Mouse (Mus musculus): ENCODE results near the gene Sbf2. TPM values are rescaled to one million over a fixed set of nuclear protein-coding genes. Genes with fewer than 3 reads are reported as not detected.
A peak's percentile ranks its signal among the peaks of the same experiment; 100 is the strongest.

Sbf2 gene
- polyA plus RNA-seq, 1 experiment from 2014 or later, result 39.1 TPM

- no peak overlapping the region for H3K4me3 ChIP-seq
- no peak overlapping the region for H3K27ac ChIP-seq
- no peak for ATAC-seq (ENCODE audit: borderline replicate concordance, extremely low read depth, low FRiP score, low TSS enrichment)
- no peak overlapping the region for H3K9ac ChIP-seq
- H3K36me3 ChIP-seq, result peaks cover 72% of the 10 kb centered on the region
- H3K4me2 ChIP-seq, result no peak overlapping the region
- no peaks in the 10 kb centered on the region for H3K9me3 ChIP-seq
- 88% methylated on average over 5 of the region's 5 CpGs for WGBS
- H3K27me3 ChIP-seq, result no peaks in the 10 kb centered on the region
- no peaks in the 10 kb centered on the region for H3K4me1 ChIP-seq
Measured at GRCm38 (mm10) chr7:110277734-110278245, 336.9 kb downstream of the Sbf2 start.

GRCm38 (mm10) chr7:110272434-110272833, 342.3 kb downstream of the Sbf2 start:
- H3K9ac ChIP-seq, result no peak overlapping the region
- H3K27ac ChIP-seq, result no peak overlapping the region
- no peaks in the 10 kb centered on the region for H3K27me3 ChIP-seq
- no peak for ATAC-seq (ENCODE audit: borderline replicate concordance, extremely low read depth, low FRiP score, low TSS enrichment)
- H3K4me2 ChIP-seq, result no peak overlapping the region
- peaks cover 40% of the 10 kb centered on the region for H3K36me3 ChIP-seq
- no peak overlapping the region for H3K4me3 ChIP-seq
- no peaks in the 10 kb centered on the region for H3K9me3 ChIP-seq
- no peaks in the 10 kb centered on the region for H3K4me1 ChIP-seq
- 72% methylated on average over 4 of the region's 4 CpGs for WGBS

DNA sequence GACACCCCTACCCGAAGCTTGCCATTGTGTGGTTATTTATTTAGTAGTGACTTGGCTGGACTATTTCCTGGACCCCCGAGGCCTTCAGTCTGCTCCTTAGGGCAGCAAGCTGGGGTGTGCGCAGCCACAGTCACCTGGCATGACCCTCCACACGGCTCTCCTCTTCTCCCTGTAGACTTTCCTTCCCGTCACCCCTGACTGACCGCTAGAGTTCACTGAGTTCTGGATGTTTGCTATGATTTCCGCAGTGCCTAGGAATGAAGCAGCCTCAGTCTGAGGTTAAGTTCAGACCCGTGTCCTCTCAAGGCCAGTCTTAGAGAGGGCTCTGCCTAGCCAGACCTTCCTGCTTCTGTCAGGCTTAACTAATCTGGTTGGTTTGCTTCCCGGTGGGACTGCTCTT, 342.9 kb downstream of the Sbf2 start:
- no peaks in the 10 kb centered on the region for H3K9me3 ChIP-seq
- H3K4me2 ChIP-seq, result no peak overlapping the region
- ATAC-seq (ENCODE audit: borderline replicate concordance, extremely low read depth, low FRiP score, low TSS enrichment), result no peak
- H3K9ac ChIP-seq, result no peak overlapping the region
- H3K27ac ChIP-seq, result 0 out of 2 replicates have a peak overlapping the region, but pooled peaks have one; percentile 26
- H3K36me3 ChIP-seq, result peaks cover 37% of the 10 kb centered on the region
- H3K4me3 ChIP-seq, result no peak overlapping the region
- no peaks in the 10 kb centered on the region for H3K4me1 ChIP-seq
- H3K27me3 ChIP-seq, result no peaks in the 10 kb centered on the region
- WGBS, result 47% methylated on average over 9 of the region's 9 CpGs

DNA sequence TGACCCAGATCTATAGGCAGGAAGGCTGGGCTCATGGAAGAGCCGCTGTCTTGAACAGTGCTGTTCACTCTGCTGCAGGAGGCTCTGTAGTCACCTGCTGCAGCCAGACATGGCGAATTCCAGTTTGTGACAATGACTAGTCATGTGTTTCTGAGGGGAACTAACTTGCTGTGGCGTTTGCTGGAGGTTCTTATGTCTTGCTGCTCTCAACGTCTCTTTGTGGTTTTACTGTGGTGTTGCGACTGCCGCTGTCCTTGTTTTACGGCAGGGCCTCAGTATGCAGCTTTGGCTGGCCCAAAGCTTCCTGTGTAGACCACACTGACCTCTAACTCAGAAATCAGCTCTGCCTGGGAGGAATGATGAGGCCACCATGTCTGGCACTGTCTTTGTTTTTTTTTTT, 344.3 kb downstream of the Sbf2 start:
- Histone ChIP-seq H3K4me2 (no peak overlapping the region), H3K27me3 (no peaks in the 10 kb centered on the region), H3K4me3 (no peak overlapping the region), H3K9me3 (no peaks in the 10 kb centered on the region), H3K4me1 (no peaks in the 10 kb centered on the region), H3K36me3 (peaks cover 25% of the 10 kb centered on the region), H3K9ac (no peak overlapping the region), H3K27ac (no peak overlapping the region)
- ATAC-seq (ENCODE audit: borderline replicate concordance, extremely low read depth, low FRiP score, low TSS enrichment), result no peak
- 89% methylated on average over 7 of the region's 7 CpGs for WGBS

- no peak overlapping the region for H3K9ac ChIP-seq
Measured at GRCm38 (mm10) chr7:110269777-110270176, 344.9 kb downstream of the Sbf2 start.

DNA sequence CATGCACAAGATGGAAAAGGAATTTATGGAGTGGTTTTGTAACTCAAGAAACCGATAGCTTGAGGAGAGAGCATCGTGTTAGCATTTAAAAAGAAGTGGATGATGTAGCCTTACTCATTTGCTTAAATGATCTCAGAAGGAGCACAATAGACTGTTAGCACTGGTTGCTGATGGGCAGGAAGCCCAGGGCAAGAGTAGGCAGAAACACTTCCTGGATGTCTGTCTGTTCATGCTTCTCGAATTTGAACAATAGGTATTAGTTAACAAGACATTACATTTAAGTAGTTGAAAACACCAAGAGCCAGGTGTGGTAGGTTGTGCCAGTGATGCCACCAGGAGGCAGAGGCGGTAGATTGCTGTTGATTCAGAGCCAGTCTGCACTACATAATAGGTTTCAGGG, 346.2 kb downstream of the Sbf2 start:
- Histone ChIP-seq H3K4me3 (no peak overlapping the region), H3K27me3 (no peaks in the 10 kb centered on the region)
- 71% methylated on average over 4 of the region's 4 CpGs for WGBS

More at GRCm38 (mm10) chr7:110269777-110270176, 344.9 kb downstream of the Sbf2 start:
- no peak for ATAC-seq (ENCODE audit: borderline replicate concordance, extremely low read depth, low FRiP score, low TSS enrichment)
- H3K4me2 ChIP-seq, result no peak overlapping the region
- H3K27ac ChIP-seq, result no peak overlapping the region
- H3K9me3 ChIP-seq, result no peaks in the 10 kb centered on the region
- no peaks in the 10 kb centered on the region for H3K4me1 ChIP-seq
- no peak overlapping the region for H3K4me3 ChIP-seq
- no peaks in the 10 kb centered on the region for H3K27me3 ChIP-seq
- H3K36me3 ChIP-seq, result peaks cover 22% of the 10 kb centered on the region
- WGBS, result 86% methylated on average over 14 of the region's 14 CpGs

DNA sequence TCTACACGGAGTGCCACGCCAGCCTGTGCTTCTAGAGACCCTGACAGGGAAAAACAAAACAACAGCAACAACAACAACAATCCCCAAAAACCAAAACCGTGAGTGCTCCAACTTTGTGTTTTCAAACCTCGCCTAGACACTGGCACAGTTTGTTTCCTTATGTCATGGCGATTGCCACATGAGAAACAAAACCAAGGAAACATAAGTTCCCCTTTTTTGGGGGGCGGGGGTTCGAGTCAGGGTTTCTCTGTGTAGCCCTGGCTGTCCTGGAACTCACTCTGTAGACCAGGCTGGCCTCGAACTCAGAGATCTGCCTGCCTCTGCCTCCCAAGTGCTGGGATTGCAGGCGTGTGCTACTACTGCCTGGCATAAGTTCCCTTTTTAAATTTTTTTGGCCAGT, 346.7 kb downstream of the Sbf2 start:
- 92% methylated on average over 9 of the region's 9 CpGs for WGBS
- Histone ChIP-seq H3K27me3 (no peaks in the 10 kb centered on the region), H3K36me3 (peaks cover 9% of the 10 kb centered on the region), H3K9ac (no peak overlapping the region), H3K4me1 (peaks cover 6% of the 10 kb centered on the region), H3K4me2 (no peak overlapping the region), H3K4me3 (no peak overlapping the region), H3K9me3 (no peaks in the 10 kb centered on the region), H3K27ac (no peak overlapping the region)
- no peak for ATAC-seq (ENCODE audit: borderline replicate concordance, extremely low read depth, low FRiP score, low TSS enrichment)

More for the DNA sequence above, 346.2 kb downstream of the Sbf2 start:
- Histone ChIP-seq H3K9me3 (no peaks in the 10 kb centered on the region), H3K9ac (no peak overlapping the region), H3K4me1 (peaks cover under 1% of the 10 kb centered on the region; the same call in 1 of the 2 replicates), H3K36me3 (peaks cover 14% of the 10 kb centered on the region), H3K27ac (no peak overlapping the region), H3K4me2 (no peak overlapping the region)
- ATAC-seq (ENCODE audit: borderline replicate concordance, extremely low read depth, low FRiP score, low TSS enrichment), result no peak

GRCm38 (mm10) chr7:110267014-110267413, 347.7 kb downstream of the Sbf2 start:
- H3K4me3 ChIP-seq, result no peak overlapping the region
- no peaks in the 10 kb centered on the region for H3K9me3 ChIP-seq
- peaks cover 16% of the 10 kb centered on the region for H3K4me1 ChIP-seq
- no peak overlapping the region for H3K4me2 ChIP-seq
- H3K27ac ChIP-seq, result no peak overlapping the region
- ATAC-seq (ENCODE audit: borderline replicate concordance, extremely low read depth, low FRiP score, low TSS enrichment), result no peak
- H3K27me3 ChIP-seq, result no peaks in the 10 kb centered on the region
- peaks cover 9% of the 10 kb centered on the region for H3K36me3 ChIP-seq
- H3K9ac ChIP-seq, result no peak overlapping the region

DNA sequence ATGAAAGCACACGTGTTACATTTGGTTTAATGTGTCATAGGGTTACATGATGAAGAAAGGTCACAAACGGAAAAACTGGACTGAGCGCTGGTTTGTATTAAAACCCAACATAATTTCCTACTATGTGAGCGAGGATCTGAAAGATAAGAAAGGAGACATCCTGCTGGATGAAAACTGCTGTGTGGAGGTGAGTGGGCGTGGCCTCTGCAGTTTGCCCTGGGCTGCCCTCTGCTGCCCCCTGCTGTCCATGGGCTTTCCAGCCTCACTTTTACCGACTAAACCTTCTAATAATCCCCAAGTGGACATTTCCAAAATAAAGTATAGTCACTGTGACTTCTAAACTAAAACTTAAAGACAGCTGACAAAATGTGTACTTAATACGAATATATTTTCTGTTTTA, 348.9 kb downstream of the Sbf2 start:
- H3K9ac ChIP-seq, result no peak overlapping the region
- 28% methylated on average over 7 of the region's 7 CpGs for WGBS
- no peak overlapping the region for H3K4me2 ChIP-seq
- ATAC-seq (ENCODE audit: borderline replicate concordance, extremely low read depth, low FRiP score, low TSS enrichment), result no peak
- H3K4me3 ChIP-seq, result no peak overlapping the region
- no peak overlapping the region for H3K27ac ChIP-seq
- peaks cover 9% of the 10 kb centered on the region for H3K36me3 ChIP-seq
- no peaks in the 10 kb centered on the region for H3K27me3 ChIP-seq
- H3K4me1 ChIP-seq, result peaks cover 27% of the 10 kb centered on the region
- H3K9me3 ChIP-seq, result no peaks in the 10 kb centered on the region

DNA sequence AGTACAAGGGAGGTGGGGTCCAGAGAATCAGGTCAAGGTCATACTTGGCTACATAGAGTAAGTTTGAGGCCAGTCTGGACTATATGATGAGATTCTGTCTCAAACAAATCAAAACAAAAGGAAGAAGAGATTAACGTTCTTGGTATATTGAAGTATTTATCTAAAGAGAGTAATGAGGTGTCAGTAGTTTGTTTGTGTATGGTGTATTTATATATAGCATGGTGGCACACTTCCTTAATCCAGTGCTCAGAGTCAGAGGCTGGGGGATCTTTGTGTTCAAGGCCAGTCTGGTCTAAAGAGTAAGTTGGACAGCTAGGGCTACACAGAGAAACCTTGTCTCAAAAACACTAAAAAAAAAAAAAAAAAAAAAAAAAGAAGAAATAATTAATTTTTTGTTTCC, 351.2 kb downstream of the Sbf2 start:
- Histone ChIP-seq H3K9ac (no peak overlapping the region), H3K4me3 (no peak overlapping the region), H3K27ac (peak overlapping the region; percentile 38), H3K4me1 (peaks cover 45% of the 10 kb centered on the region), H3K36me3 (no peaks in the 10 kb centered on the region), H3K4me2 (no peak overlapping the region), H3K27me3 (no peaks in the 10 kb centered on the region), H3K9me3 (no peaks in the 10 kb centered on the region)
- ATAC-seq (ENCODE audit: borderline replicate concordance, extremely low read depth, low FRiP score, low TSS enrichment), result peak; percentile 29; the same call in 1 of the 2 replicates
- 27% methylated on average over 1 of the region's 1 CpGs for WGBS

GRCm38 (mm10) chr7:110262661-110263060, 352.1 kb downstream of the Sbf2 start:
- peaks cover 45% of the 10 kb centered on the region for H3K4me1 ChIP-seq
- no peaks in the 10 kb centered on the region for H3K9me3 ChIP-seq
- H3K27me3 ChIP-seq, result no peaks in the 10 kb centered on the region
- H3K4me3 ChIP-seq, result no peak overlapping the region
- H3K36me3 ChIP-seq, result no peaks in the 10 kb centered on the region
- no peak overlapping the region; the same call in 1 of the 2 replicates for H3K4me2 ChIP-seq
- H3K9ac ChIP-seq, result no peak overlapping the region
- ATAC-seq (ENCODE audit: borderline replicate concordance, extremely low read depth, low FRiP score, low TSS enrichment), result 0 out of 2 replicates have a peak, but pooled peaks have one; percentile 8
- peak overlapping the region; percentile 38 for H3K27ac ChIP-seq
- WGBS, result 30% methylated on average over 1 of the region's 1 CpGs

DNA sequence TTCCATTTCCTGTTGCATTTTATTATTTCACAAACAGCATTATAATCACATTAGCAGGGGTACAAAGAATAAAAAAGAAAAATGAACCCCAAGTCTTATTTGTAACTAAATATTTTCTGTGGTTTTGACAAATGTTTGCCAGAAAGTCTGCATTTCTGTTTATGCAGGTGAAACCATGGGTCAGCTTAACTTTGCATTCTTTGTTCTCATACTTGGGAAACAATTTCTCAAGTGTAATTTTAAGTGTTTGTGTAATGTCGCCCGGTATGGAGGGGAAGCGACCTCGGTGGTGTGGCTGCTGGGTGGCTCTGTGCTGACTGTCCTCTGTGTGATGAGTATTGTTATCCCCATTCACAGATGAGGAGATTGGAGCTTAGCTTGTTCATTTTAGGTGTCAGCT, 352.9 kb downstream of the Sbf2 start:
- Histone ChIP-seq H3K36me3 (no peaks in the 10 kb centered on the region), H3K27me3 (no peaks in the 10 kb centered on the region), H3K9me3 (no peaks in the 10 kb centered on the region), H3K4me1 (peaks cover 47% of the 10 kb centered on the region), H3K9ac (no peak overlapping the region), H3K4me2 (no peak overlapping the region), H3K27ac (0 out of 2 replicates have a peak overlapping the region, but pooled peaks have one; percentile 91), H3K4me3 (no peak overlapping the region)
- 34% methylated on average over 4 of the region's 4 CpGs for WGBS
- ATAC-seq (ENCODE audit: borderline replicate concordance, extremely low read depth, low FRiP score, low TSS enrichment), result no peak
